Mouse (Mus musculus): Measurements from ENCODE around the gene Snx20. TPM values are rescaled to one million over a fixed set of nuclear protein-coding genes. Genes with fewer than 3 reads are reported as not detected.

Gene Snx20
- polyA plus RNA-seq, 1 experiment from 2014 or later: 2.7 TPM

DNA sequence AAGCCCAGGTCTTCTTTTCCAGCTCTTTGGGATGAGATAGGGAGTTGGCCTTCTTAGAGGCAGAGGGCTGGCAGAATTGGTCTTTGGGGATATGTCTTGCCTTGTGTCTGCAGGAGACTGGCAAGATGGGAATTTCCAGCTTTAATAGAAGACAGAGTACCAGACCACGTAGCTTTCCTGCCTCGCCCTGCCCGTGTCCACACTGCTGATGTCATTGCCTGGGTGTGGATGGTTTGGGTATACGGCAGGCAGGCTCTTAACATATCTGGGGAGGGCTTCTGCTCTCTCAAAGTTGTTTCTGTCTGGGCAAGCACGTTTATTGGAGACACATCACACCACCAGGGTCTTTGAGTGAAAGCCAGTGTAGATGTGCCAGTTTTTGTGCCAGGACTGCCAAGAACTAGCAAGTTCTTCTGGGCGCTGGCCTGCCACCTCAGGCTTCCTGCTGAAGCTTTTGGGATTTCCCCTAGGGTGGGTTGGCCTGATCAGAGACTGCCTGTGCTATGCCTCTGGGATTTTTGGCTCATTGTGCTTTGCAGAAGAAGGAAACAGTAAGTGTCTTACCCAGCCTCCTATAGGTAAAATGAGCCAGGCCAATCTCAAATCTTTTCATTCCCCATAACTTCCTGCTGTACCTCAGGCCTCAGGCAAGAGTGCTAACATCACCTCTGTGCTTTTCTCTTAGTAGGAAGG, 14.2 kb upstream of the Snx20 start:
- Histone ChIP-seq H3K9me3 (ENCODE audit: control insufficient read depth, low read length) (no peaks in the 10 kb centered on the region), H3K4me2 (ENCODE audit: low read depth, low read length) (no peak overlapping the region), H3K9ac (ENCODE audit: low read length) (no peak overlapping the region), H3K4me3 (ENCODE audit: low read length) (no peak overlapping the region), H3K36me3 (ENCODE audit: control insufficient read depth, insufficient read depth, low read length) (no peaks in the 10 kb centered on the region), H3K4me1 (replicated peaks; ENCODE audit: control insufficient read depth, insufficient read depth, low read length) (peaks cover 9% of the 10 kb centered on the region), H3K27ac (ENCODE audit: low read length) (no peak overlapping the region), H3K27me3 (ENCODE audit: control insufficient read depth, insufficient read depth, low read depth, low read length) (no peaks in the 10 kb centered on the region)
- no peak for ATAC-seq (ENCODE audit: low read depth)
- WGBS: 56% methylated on average over 6 of the region's 6 CpGs

- Histone ChIP-seq H3K36me3 (ENCODE audit: control insufficient read depth, insufficient read depth, low read length) (no peaks in the 10 kb centered on the region), H3K27ac (ENCODE audit: low read length) (no peak overlapping the region), H3K9me3 (ENCODE audit: control insufficient read depth, low read length) (no peaks in the 10 kb centered on the region), H3K4me3 (ENCODE audit: low read length) (no peak overlapping the region), H3K4me2 (ENCODE audit: low read depth, low read length) (no peak overlapping the region), H3K9ac (ENCODE audit: low read length) (no peak overlapping the region), H3K27me3 (ENCODE audit: control insufficient read depth, insufficient read depth, low read depth, low read length) (no peaks in the 10 kb centered on the region), H3K4me1 (replicated peaks; ENCODE audit: control insufficient read depth, insufficient read depth, low read length) (peaks cover 9% of the 10 kb centered on the region)
- ATAC-seq (ENCODE audit: low read depth): no peak
These were observed 12.4 kb upstream of the Snx20 start for GRCm38 (mm10) chr8:88648322-88648721.

GRCm38 (mm10) chr8:88646837-88647778, 11.2 kb upstream of the Snx20 start, which contains the start of gene Nod2:
Gene Nod2 (plus strand): TSS chr8:88647315.
- peak within 1 kb of the TSS; percentile 50 for H3K4me3 ChIP-seq (ENCODE audit: low read length)
- H3K27me3 ChIP-seq (ENCODE audit: control insufficient read depth, insufficient read depth, low read depth, low read length): no peaks in the 10 kb centered on the region
- H3K4me2 ChIP-seq (ENCODE audit: low read depth, low read length): peak within 1 kb of the TSS; percentile 78
- no peaks in the 10 kb centered on the region for H3K9me3 ChIP-seq (ENCODE audit: control insufficient read depth, low read length)
- H3K9ac ChIP-seq (ENCODE audit: low read length): peak within 1 kb of the TSS; percentile 61
- no peaks in the 10 kb centered on the region for H3K36me3 ChIP-seq (ENCODE audit: control insufficient read depth, insufficient read depth, low read length)
- 9% methylated on average over 32 of the region's 33 CpGs for WGBS
- H3K27ac ChIP-seq (ENCODE audit: low read length): no peak within 1 kb of the TSS
- peak; percentile 96 for ATAC-seq (ENCODE audit: low read depth)
- H3K4me1 ChIP-seq (replicated peaks; ENCODE audit: control insufficient read depth, insufficient read depth, low read length): peaks cover 9% of the 10 kb centered on the region

DNA sequence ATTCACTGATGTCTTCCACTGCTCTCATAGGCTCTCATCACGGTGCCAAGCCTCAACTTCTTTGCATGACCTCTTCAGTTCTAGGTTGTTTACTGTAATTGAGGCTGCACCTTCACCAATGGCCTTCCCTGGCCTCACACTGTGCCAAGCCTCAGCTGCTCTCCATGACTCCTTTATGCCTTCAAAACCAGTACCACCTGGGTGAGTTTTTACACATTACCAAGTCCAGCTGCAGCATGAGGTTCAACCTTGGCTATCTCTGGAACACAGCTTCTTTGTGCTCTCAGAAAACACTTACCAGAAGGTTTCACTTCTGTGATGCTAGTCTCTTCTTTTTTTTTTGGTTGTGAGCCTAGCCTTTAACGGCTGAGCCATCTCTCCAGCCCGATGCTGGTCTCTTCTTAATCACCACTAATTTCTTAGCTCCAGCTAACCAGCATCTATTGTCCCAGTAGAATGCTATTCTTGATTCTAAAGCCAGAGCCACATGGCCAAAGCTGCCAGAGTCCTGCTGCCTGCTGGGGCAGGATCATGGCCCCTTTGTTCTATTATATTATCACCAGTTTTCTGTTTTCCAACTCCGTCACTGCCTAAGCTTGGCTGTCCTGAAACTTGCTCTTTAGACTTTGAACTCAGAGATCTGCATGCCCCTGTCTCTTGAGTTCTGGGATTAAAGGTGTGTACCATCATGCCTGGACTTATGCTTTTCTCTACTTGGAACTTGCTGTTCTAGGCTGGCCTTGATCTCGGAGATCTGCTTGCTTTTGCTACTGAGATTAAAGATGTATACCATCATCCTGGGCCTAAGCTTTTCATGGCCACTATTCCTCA, 7.0 kb upstream of the Snx20 start:
- ATAC-seq (ENCODE audit: low read depth): no peak
- no peak overlapping the region for H3K27ac ChIP-seq (ENCODE audit: low read length)

GRCm38 (mm10) chr8:88638908-88639307, 3.0 kb upstream of the Snx20 start:
- no peaks in the 10 kb centered on the region for H3K27me3 ChIP-seq (ENCODE audit: control insufficient read depth, insufficient read depth, low read depth, low read length)
- H3K9me3 ChIP-seq (ENCODE audit: control insufficient read depth, low read length): no peaks in the 10 kb centered on the region
- H3K4me3 ChIP-seq (ENCODE audit: low read length): no peak overlapping the region
- WGBS: 86% methylated on average over 3 of the region's 3 CpGs
- no peak for ATAC-seq (ENCODE audit: low read depth)
- no peaks in the 10 kb centered on the region for H3K36me3 ChIP-seq (ENCODE audit: control insufficient read depth, insufficient read depth, low read length)
- H3K4me2 ChIP-seq (ENCODE audit: low read depth, low read length): no peak overlapping the region
- H3K4me1 ChIP-seq (replicated peaks; ENCODE audit: control insufficient read depth, insufficient read depth, low read length): peaks cover 2% of the 10 kb centered on the region
- H3K9ac ChIP-seq (ENCODE audit: low read length): no peak overlapping the region
- H3K27ac ChIP-seq (ENCODE audit: low read length): no peak overlapping the region

More for the DNA sequence above, 7.0 kb upstream of the Snx20 start:
- 80% methylated on average over 5 of the region's 5 CpGs for WGBS
- Histone ChIP-seq H3K4me1 (replicated peaks; ENCODE audit: control insufficient read depth, insufficient read depth, low read length) (peaks cover 9% of the 10 kb centered on the region), H3K4me3 (ENCODE audit: low read length) (no peak overlapping the region), H3K9ac (ENCODE audit: low read length) (no peak overlapping the region), H3K27me3 (ENCODE audit: control insufficient read depth, insufficient read depth, low read depth, low read length) (no peaks in the 10 kb centered on the region), H3K4me2 (ENCODE audit: low read depth, low read length) (no peak overlapping the region), H3K9me3 (ENCODE audit: control insufficient read depth, low read length) (no peaks in the 10 kb centered on the region), H3K36me3 (ENCODE audit: control insufficient read depth, insufficient read depth, low read length) (no peaks in the 10 kb centered on the region)

- Histone ChIP-seq H3K4me1 (replicated peaks; ENCODE audit: control insufficient read depth, insufficient read depth, low read length) (peaks cover 5% of the 10 kb centered on the region), H3K9me3 (ENCODE audit: control insufficient read depth, low read length) (no peaks in the 10 kb centered on the region), H3K36me3 (ENCODE audit: control insufficient read depth, insufficient read depth, low read length) (no peaks in the 10 kb centered on the region), H3K27me3 (ENCODE audit: control insufficient read depth, insufficient read depth, low read depth, low read length) (no peaks in the 10 kb centered on the region), H3K4me3 (ENCODE audit: low read length) (no peak overlapping the region), H3K4me2 (ENCODE audit: low read depth, low read length) (no peak overlapping the region), H3K9ac (ENCODE audit: low read length) (no peak overlapping the region), H3K27ac (ENCODE audit: low read length) (no peak overlapping the region)
- no peak for ATAC-seq (ENCODE audit: low read depth)
- 63% methylated on average over 9 of the region's 9 CpGs for WGBS
These were observed 1.4 kb upstream of the Snx20 start for GRCm38 (mm10) chr8:88637092-88638000.

DNA sequence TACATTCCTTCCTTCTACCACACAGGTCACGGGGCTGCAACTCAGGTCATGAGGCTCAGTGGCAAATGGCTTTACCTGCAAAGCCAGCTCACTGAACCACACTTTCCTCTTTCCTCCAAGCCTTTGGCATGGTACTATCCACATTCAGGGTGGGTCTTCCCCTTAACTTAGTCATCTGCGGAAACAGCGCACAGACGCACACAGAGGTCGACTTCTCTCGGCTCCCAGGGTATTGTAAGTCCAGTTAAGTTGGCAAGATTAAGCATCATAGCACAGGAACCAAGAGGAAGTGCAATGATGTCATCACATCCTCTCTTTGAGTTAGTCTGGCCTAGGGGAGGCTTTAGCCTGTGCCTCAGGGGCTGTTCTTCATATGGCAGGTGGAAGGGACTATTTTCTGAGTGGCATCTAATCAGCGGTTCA, 2.6 kb downstream of the Snx20 start:
- Histone ChIP-seq H3K9me3 (ENCODE audit: control insufficient read depth, low read length) (no peaks in the 10 kb centered on the region), H3K4me1 (replicated peaks; ENCODE audit: control insufficient read depth, insufficient read depth, low read length) (peaks cover 5% of the 10 kb centered on the region), H3K27ac (ENCODE audit: low read length) (peak overlapping the region; percentile 20; the same call in 1 of the 2 replicates), H3K4me2 (ENCODE audit: low read depth, low read length) (no peak overlapping the region), H3K9ac (ENCODE audit: low read length) (no peak overlapping the region), H3K36me3 (ENCODE audit: control insufficient read depth, insufficient read depth, low read length) (no peaks in the 10 kb centered on the region), H3K27me3 (ENCODE audit: control insufficient read depth, insufficient read depth, low read depth, low read length) (no peaks in the 10 kb centered on the region; the same call in 1 of the 2 replicates), H3K4me3 (ENCODE audit: low read length) (no peak overlapping the region)
- 72% methylated on average over 7 of the region's 7 CpGs for WGBS
- ATAC-seq (ENCODE audit: low read depth): peak; percentile 55

DNA sequence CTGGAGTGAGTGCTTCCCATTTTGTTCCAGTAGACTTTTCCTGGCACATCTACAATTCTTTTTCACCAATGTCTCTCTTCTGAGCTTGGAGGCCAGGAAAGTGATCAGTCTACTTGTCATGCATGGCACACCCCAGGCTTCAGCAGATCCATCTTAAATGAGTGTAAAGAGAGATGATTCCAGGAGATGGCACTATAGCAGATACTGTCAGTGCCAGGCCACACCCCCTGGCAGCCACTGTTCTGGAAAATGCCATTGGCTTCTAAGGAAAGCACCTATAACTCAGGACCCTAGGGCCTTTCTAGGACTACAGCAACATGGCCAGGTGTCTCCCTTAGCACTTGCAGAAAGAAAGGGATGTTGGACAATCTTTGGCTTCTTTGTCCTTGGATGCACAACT, 4.8 kb downstream of the Snx20 start:
- Histone ChIP-seq H3K4me2 (ENCODE audit: low read depth, low read length) (no peak overlapping the region), H3K9me3 (ENCODE audit: control insufficient read depth, low read length) (no peaks in the 10 kb centered on the region), H3K4me1 (replicated peaks; ENCODE audit: control insufficient read depth, insufficient read depth, low read length) (peaks cover 7% of the 10 kb centered on the region), H3K4me3 (ENCODE audit: low read length) (no peak overlapping the region), H3K27me3 (ENCODE audit: control insufficient read depth, insufficient read depth, low read depth, low read length) (peaks cover 5% of the 10 kb centered on the region; the same call in 1 of the 2 replicates), H3K27ac (ENCODE audit: low read length) (no peak overlapping the region), H3K36me3 (ENCODE audit: control insufficient read depth, insufficient read depth, low read length) (no peaks in the 10 kb centered on the region), H3K9ac (ENCODE audit: low read length) (no peak overlapping the region)
- ATAC-seq (ENCODE audit: low read depth): no peak
